Mouse (Mus musculus): Measurements from ENCODE around the gene Agap2.

The Agap2 gene

GRCm38 (mm10) chr10:127100414-127100813 is 25.3 kb downstream of the Agap2 start:
- DNase-seq (ENCODE audit: low read depth, low spot score): no peak

GRCm38 (mm10) chr10:127101151-127101550 is 26.1 kb downstream of the Agap2 start:
- DNase-seq (ENCODE audit: low read depth, low spot score): no peak

DNA sequence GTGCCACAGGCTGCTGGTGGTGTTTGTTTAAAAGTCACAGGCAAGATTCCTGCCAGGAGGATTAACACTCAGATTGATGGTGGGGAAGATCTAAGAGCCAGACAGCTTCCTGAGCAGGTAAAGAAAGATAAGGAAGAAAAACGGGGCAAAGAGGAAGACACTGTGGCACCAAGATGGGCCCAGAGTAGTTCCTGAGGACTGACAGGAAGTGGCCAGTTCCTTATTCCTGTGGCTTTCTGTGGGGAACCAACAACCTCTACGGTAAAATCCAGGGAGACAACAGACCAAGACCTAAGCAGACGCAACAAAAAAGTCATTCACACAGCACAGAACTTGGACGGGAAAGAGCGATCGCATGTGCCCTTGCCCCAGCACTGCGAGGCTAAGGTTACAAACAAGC is 28.5 kb downstream of the Agap2 start:
- DNase-seq (ENCODE audit: low read depth, low spot score): no peak

GRCm38 (mm10) chr10:127107563-127108261 is 32.6 kb downstream of the Agap2 start:
- no peak for DNase-seq (ENCODE audit: low read depth, low spot score)

- no peak for DNase-seq (ENCODE audit: low read depth, low spot score)
Measured at GRCm38 (mm10) chr10:127108262-127108583, 33.1 kb downstream of the Agap2 start.

GRCm38 (mm10) chr10:127111001-127111887 is 36.2 kb downstream of the Agap2 start:
- no peak for DNase-seq (ENCODE audit: low read depth, low spot score)

DNA sequence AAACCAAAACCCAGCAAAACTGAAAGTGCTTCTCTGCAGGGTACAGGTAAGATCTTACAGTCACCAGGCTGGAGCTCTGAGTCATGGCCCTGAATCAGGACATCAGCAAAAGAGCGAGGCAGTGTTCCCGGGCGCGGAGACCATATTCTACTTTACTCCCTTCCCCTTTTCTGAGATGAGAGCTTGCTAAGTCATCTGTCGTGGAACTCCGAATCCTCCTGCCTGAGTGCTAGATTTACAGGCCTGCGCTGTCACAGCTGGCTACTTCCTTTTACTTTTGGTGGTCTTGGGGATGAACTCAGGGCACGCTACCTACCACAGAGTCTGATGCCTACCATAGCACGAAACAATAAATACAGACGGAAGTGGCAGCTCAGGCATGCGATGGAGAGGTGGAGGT is 39.3 kb downstream of the Agap2 start:
- no peak for DNase-seq (ENCODE audit: low read depth, low spot score)

DNA sequence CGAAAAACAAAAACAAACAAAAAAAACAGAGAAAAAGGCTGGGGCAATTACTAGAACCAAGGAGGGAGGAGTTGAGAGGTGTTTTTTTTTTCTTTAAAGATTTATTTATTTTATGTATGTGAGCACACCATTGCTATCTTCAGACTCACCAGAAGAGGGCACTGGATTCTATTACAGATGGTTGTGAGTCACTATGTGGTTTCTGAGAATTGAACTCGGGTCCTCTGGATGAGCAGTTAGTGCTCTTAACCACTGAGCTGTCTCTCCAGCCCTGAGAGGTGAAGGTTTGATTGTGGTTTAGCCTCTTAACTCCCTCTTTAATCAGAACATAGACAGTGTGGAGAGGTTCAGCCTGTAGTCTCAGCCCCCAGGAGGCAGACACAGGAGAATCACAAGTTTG is 40.0 kb downstream of the Agap2 start:
- DNase-seq (ENCODE audit: low read depth, low spot score): no peak

DNA sequence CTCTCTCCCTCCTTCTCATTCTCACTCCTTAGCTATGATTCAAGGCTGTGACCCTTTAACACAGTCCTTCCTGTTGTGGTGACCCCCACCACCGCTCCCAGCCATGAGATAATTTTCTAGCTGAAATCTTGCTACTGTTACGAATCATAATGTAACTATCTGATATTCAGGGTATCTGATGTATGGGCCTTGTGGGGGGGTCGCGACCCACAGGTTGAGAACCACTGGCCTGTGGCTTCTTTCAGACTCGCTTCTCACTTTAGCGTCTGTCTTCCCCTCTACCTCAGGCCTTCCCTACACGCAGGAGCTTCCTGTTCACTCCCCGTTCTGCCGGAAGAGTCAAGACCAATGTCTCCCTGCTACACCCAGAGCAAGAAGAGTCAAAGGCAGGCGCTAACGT is 43.4 kb downstream of the Agap2 start:
- no peak for DNase-seq (ENCODE audit: low read depth, low spot score)

GRCm38 (mm10) chr10:127119229-127119628 is 44.1 kb downstream of the Agap2 start:
- no peak for DNase-seq (ENCODE audit: low read depth, low spot score)

DNA sequence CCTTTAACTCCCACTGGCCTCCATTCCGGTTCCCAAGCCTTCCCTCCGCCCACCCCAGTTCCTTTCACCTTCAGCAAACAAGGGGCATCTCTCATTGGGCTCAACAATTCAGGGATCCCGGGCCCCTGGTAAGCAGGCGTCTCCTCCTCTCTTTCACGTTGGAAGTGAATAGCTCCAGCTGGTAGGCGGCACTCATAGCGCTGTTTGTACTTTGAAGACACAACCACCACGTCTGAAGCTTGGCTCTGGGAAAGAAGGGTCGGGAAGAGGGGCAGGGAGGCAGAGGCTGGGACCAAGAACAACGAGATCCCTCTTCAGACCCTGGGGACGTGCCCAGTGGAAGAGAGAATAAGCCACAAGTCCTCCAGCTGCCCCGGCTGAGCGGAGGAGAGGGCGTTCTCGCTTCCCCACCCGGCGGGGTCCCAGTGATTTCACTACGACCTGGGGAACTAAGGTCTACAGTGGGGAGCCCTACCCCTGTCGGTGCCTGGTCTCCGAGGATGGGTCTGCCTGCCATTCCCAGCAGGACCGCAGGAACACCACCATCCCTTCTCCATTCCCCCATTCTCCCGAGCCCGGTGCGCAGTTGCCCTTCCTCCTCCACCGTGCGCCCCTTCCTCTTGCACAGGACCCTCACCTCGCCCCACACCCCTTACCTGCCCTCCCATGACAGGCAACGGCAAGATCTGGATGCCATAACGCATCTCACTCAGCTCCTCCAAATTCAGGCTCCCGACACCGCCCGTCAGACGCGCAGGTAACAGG is 45.4 kb downstream of the Agap2 start:
- DNase-seq (ENCODE audit: low read depth, low spot score): no peak

DNA sequence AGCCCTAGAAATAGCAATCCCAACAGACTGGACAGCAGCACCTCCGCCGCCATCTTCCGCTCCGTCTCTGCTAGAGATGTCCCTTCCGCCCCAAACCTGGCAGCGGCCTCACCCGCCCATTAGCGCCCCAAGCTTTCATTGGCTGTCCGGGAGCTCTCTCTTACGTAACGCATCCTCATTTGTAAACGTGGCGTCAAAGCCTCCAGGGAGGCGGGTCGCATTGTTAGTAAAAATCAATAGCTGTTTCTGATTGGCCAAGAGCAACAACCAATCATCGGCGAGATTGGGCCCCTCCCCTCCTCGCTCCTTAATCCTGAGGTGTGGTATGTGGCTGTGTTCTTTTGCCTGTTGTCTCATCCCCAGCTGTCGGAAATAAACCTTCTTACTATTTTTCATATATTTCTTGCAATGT is 46.0 kb downstream of the Agap2 start, which contains the start of gene Os9:
Os9 (minus strand) TSS at position 66 of the 412 bp plus-strand sequence.
- peak; percentile 98 for DNase-seq (ENCODE audit: low read depth, low spot score)

GRCm38 (mm10) chr10:127122018-127122417 is 46.9 kb downstream of the Agap2 start:
- DNase-seq (ENCODE audit: low read depth, low spot score): no peak

GRCm38 (mm10) chr10:127122784-127123435 is 47.8 kb downstream of the Agap2 start:
- peak; percentile 56 for DNase-seq (ENCODE audit: low read depth, low spot score)

DNA sequence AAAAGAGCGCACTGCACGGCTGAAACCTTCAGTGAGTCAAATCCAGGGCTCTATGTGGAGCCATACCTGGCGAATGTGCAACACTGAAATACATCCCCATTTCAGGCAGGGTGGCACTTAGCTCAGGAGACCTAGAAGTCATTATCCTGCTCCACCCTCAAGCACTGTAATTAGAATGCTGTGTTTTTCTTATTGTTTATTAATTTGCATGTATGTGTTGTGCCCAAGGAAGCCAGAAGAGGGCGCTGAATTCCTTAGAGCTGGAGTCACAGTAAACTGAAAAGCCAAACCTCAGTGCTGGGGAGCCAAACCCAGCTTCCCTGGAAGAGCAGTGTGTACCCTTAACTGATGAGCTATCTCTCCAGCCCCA is 48.3 kb downstream of the Agap2 start:
- peak; percentile 67 for DNase-seq (ENCODE audit: low read depth, low spot score)

DNA sequence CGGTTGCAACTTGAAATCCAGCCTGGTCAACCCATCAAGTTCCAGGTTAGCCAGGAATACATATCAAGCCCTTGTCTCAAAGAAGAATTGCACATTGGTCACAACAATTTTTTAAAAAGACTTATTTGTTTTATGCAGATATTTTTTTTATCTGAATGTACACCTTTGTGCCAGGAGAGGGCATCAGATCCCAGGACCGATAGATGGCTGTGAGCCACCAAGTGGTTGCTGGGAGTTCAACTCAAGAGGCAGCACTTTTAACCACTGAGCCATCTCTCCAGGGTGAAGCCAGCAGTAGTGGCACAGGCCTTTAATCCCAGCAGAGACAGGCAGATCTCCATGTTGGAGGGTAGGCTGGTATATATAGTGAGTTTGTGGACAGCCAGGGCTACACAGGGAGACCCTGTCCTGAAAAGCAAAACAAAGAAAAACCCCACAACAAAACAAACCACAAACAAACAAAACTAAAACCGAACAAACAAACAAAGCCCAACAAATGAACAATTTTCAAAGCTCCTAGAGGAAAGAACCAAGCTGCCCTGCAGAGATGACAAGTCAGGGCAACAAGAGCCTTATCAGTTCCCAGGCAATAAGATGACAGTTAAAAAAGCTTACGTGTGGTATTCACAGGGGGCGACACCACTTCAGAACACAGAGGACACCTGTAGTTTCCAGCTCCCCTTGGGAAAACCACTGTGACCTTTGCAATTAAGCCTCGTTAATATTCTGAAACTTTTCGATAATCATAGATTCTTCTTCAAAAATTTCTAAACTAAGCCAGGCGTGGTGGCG is 50.3 kb downstream of the Agap2 start:
- no peak for DNase-seq (ENCODE audit: low read depth, low spot score)

DNA sequence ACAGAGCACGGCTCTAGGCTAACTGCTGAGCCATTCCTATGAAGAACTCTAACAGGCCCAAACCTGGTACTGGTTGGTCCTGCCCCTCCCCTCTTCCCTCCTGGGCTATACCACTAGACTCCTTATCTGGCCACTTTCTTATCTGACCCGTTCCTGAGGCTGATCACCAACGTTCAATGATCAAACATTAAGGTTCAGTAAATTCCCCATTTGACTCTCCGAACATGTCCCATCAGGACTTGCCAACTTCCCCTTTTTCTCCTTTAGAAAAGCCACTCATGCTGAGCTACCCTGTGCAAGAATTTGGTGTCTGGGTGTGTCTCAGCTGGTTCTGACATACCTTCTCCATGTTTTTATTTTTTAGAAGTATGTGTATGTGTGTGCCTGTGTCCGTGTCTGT is 51.5 kb downstream of the Agap2 start:
- DNase-seq (ENCODE audit: low read depth, low spot score): no peak

DNA sequence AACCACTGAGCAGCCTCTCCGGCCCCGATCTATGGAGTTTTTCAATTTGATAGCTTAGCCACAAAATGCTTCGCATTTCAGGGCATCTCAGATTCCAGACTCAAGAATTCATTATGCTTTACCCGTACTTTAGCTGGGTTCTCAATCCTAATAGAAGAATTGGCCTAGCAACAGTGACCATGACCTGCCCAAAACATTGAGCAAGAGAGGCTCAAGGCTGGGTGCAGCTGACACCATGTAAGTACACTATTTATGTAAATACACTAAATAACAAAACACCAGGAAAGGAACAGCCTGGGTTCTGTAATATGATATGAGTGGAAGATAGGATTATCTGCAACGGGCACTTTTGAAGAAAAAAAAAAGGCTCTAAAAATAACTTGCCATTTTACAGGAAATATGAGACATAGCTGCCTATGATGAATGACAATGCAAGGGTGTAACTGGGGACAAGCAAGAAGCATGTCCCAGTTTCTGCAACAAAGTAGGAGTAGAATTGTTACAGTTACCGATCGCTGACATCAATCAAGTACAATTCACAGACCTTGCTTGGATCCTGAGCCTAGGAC is 52.7 kb downstream of the Agap2 start:
- no peak for DNase-seq (ENCODE audit: low read depth, low spot score)

DNA sequence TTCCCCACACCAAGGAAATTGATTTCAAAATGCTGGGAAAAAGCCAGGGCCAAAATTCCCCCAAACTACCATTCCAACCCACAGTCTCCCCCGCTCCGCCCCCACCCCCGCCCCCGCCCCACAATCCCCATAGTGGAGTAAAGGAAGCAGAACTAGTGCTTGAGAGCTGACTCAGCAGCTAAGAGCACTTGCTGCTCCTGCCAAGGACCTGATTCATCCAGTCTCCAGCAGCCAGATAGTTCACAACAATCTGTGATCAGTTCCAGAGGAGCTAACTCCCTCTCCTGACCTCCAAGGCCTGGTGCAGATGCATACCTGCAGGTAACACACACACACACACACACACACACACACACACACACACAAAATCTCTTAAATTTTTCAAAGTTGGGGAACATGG is 54.3 kb downstream of the Agap2 start:
- DNase-seq (ENCODE audit: low read depth, low spot score): no peak

GRCm38 (mm10) chr10:127132469-127132868 is 57.4 kb downstream of the Agap2 start:
- DNase-seq (ENCODE audit: low read depth, low spot score): no peak

Data from brain, embryonic 18.5 days (tissue).